In the genomic region with DNA sequence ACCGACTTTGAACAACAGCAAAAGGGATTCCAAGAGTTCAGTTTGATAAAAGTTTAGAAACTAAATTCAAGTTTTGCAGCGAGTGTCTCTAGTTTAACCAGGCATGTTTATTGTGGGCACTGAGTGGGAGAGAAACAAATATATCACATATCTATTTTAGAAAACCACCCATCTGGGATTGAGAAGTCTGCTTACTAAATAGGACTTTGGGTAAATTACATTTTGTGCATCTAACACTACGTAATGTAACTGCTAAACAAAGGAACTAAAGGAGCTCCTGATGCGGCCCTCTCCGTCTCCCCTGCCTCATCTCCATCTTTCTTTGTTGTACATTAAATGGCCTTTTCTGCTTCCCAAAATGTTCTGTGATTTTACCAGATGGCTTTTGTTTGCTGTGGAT, we compare ENCODE assay signal across 29 mouse cellular contexts. TPM values are rescaled to one million over a fixed set of nuclear protein-coding genes. Genes with fewer than 3 reads are reported as not detected.
A peak's percentile ranks its signal among the peaks of the same experiment; 100 is the strongest.
DNase-seq lines count a peak whose midpoint lies in the region; ATAC-seq and TF ChIP-seq lines count a peak whose summit lies in the region.
"Had no signal": no experiment of that assay in that cellular context is flagged by ENCODE, and none has a peak within 500 bp of the region (broad histone marks: within the 10 kb centered on the region; RNA-seq: fewer than 3 reads in every experiment).

No protein-coding gene starts in this region.

- H3K36me3 ChIP-seq in forebrain, postnatal 0 days (ENCODE audit: insufficient read depth): no peaks in the 10 kb centered on the region
- no peaks in the 10 kb centered on the region for H3K36me3 ChIP-seq in forebrain, embryonic 11.5 days (ENCODE audit: control insufficient read depth, insufficient read depth, low read length)
- H3K36me3 ChIP-seq: embryonic facial prominence, embryonic 10.5 days; embryonic facial prominence, embryonic 12.5 days; forebrain, embryonic 12.5 days; G1E had no signal

- no peak overlapping the region for H3K27ac ChIP-seq in forebrain, postnatal 0 days (ENCODE audit: low read depth, low read length)
- H3K27ac ChIP-seq in forebrain, embryonic 11.5 days (ENCODE audit: low read depth, low read length): no peak overlapping the region
- H3K27ac ChIP-seq: embryonic facial prominence, embryonic 10.5 days; embryonic facial prominence, embryonic 12.5 days; forebrain, embryonic 12.5 days had no signal

- WGBS in forebrain, postnatal 0 days: 68% methylated on average over 5 of the region's 5 CpGs
- WGBS in forebrain, embryonic 11.5 days: 82% methylated on average over 5 of the region's 5 CpGs

- DNase-seq in forebrain, postnatal 0 days: no peak
- no peak for DNase-seq in forebrain, embryonic 11.5 days (ENCODE audit: low spot score)
- DNase-seq in left cerebral cortex, adult 11 months (ENCODE audit: low spot score): peak; percentile 13
- no peak for DNase-seq in left cerebral cortex, adult 8-10 months (ENCODE audit: low spot score in 2 of 2)
- peak; percentile 14 to 66 for DNase-seq in left cerebral cortex, postnatal 25 days (ENCODE audit: low spot score in 2 of 2)
- DNase-seq in left cerebral cortex, postnatal 10 days (ENCODE audit: extremely low spot score in 1 of 2, low spot score in 2 of 2): no peak
- peak; percentile 52 for DNase-seq in telencephalon, adult 2 months (ENCODE audit: low read depth, low spot score)
- no peak for DNase-seq in heart, adult 11 months
- DNase-seq: adrenal gland, adult 8-10 months; adrenal gland, postnatal 14 days; adrenal gland, postnatal 36 days; B cell, adult 2 months; cerebellum, adult 11 months; cerebellum, adult 18-20 months; cerebellum, adult 8-10 months; cerebellum, adult 9-11 months; cerebellum, postnatal 14 days; cerebellum, postnatal 36 days had no signal

- H3K4me1 ChIP-seq in forebrain, postnatal 0 days (ENCODE audit: insufficient read depth): no peaks in the 10 kb centered on the region
- no peaks in the 10 kb centered on the region for H3K4me1 ChIP-seq in forebrain, embryonic 11.5 days (replicated peaks; ENCODE audit: control insufficient read depth, insufficient read depth, low read length)
- H3K4me1 ChIP-seq: embryonic facial prominence, embryonic 10.5 days; embryonic facial prominence, embryonic 12.5 days had no signal

- H3K9ac ChIP-seq in forebrain, postnatal 0 days: no peak overlapping the region
- H3K9ac ChIP-seq in forebrain, embryonic 11.5 days (ENCODE audit: low read length): no peak overlapping the region
- H3K9ac ChIP-seq: embryonic facial prominence, embryonic 12.5 days; forebrain, embryonic 12.5 days had no signal

- intact Hi-C loops in left cerebral cortex, postnatal 25 days (cut with DNase I): loop anchor here (1.0 kb wide), 1 partner anchor 64 kb away; no protein-coding TSS in a partner anchor
- intact Hi-C loops in left cerebral cortex, postnatal 10 days (cut with DNase I): no loop called here

- no peak overlapping the region for H3K4me3 ChIP-seq in forebrain, postnatal 0 days (ENCODE audit: low read depth, low read length)
- H3K4me3 ChIP-seq in forebrain, embryonic 11.5 days (ENCODE audit: low read depth, low read length): no peak overlapping the region
- H3K4me3 ChIP-seq: embryonic facial prominence, embryonic 10.5 days; embryonic facial prominence, embryonic 12.5 days; forebrain, embryonic 12.5 days had no signal

- H3K9me3 ChIP-seq in forebrain, postnatal 0 days (ENCODE audit: low read length): no peaks in the 10 kb centered on the region
- H3K9me3 ChIP-seq in forebrain, embryonic 11.5 days (ENCODE audit: control insufficient read depth, low read length): no peaks in the 10 kb centered on the region
- H3K9me3 ChIP-seq: embryonic facial prominence, embryonic 10.5 days; embryonic facial prominence, embryonic 12.5 days; forebrain, embryonic 12.5 days had no signal

- H3K27me3 ChIP-seq in forebrain, postnatal 0 days (ENCODE audit: insufficient read depth, low read length): no peaks in the 10 kb centered on the region; the same call in 1 of the 2 replicates
- H3K27me3 ChIP-seq in forebrain, embryonic 11.5 days (ENCODE audit: control insufficient read depth, insufficient read depth, low read length): no peaks in the 10 kb centered on the region
- H3K27me3 ChIP-seq: CH12.LX; embryonic facial prominence, embryonic 12.5 days; forebrain, embryonic 12.5 days had no signal

- no peak for TF ChIP-seq CTCF in forebrain, postnatal 0 days (IDR thresholded peaks at IDR 0.05; ENCODE audit: low read depth)

- ATAC-seq in forebrain, postnatal 0 days: peak; percentile 32; the same call in 1 of the 2 replicates
- no peak for ATAC-seq in forebrain, embryonic 11.5 days (replicated peaks; ENCODE audit: low FRiP score)
- ATAC-seq: activated CD4-positive, CD25-positive, alpha-beta regulatory T cell, adult 4 months; CD4-positive, CD25-positive, alpha-beta regulatory T cell, adult 4 months; forebrain, embryonic 14.5 days; forebrain, embryonic 16.5 days; Patski had no signal

- H3K4me2 ChIP-seq in forebrain, postnatal 0 days (ENCODE audit: low read depth): no peak overlapping the region
- no peak overlapping the region for H3K4me2 ChIP-seq in forebrain, embryonic 11.5 days (ENCODE audit: low read depth, low read length, severe bottlenecking)
- H3K4me2 ChIP-seq: embryonic facial prominence, embryonic 12.5 days; forebrain, embryonic 12.5 days had no signal

RNA-seq across cellular contexts. Expression of a gene that starts 40.5 kb away (rescaled TPM):
- 29.1 and 29.6 TPM in 2 replicates for total RNA-seq in forebrain, postnatal 0 days (2014; rRNA removed)
- 8.3 and 10.7 TPM in 2 replicates for polyA plus RNA-seq in forebrain, postnatal 0 days (2015; fragmentation: Nextera tagmentation; extraction: Ambion mirVana)
- polyA plus RNA-seq in forebrain, embryonic 11.5 days (2014; fragmentation: Nextera tagmentation; extraction: Ambion mirVana): 6.0 and 6.4 TPM in 2 replicates
- 10 to 100 TPM; 29.9 to 34.4 (median 32.5) TPM for total RNA-seq in left cerebral cortex, adult 8-10 months (2022)
- total RNA-seq in left cerebral cortex, postnatal 25 days (2021): 10 to 100 TPM; 43.9 to 47.8 TPM
- 10 to 100 TPM; 48.3 to 55.1 TPM for total RNA-seq in left cerebral cortex, postnatal 10 days (2021)
- total RNA-seq: CH12.LX; common myeloid progenitor, adult 5-6 weeks had no signal
- polyA plus RNA-seq: activated CD4-positive, CD25-positive, alpha-beta regulatory T cell, adult 4 months; CD4-positive, CD25-positive, alpha-beta regulatory T cell, adult 4 months; G1E had no signal

Comparison
In these comparisons a context has a peak if more than half of its experiments do, and no peak if none do; other contexts are left out.
1. DNase-seq: peak in left cerebral cortex, adult 11 months (single experiment), left cerebral cortex, postnatal 25 days (2 of 2) and telencephalon, adult 2 months (single experiment); none in forebrain, postnatal 0 days (single experiment), forebrain, embryonic 11.5 days (single experiment), left cerebral cortex, adult 8-10 months (0 of 2), left cerebral cortex, postnatal 10 days (0 of 2) and heart, adult 11 months (single experiment).